Mouse (Mus musculus): ENCODE measurements at regions not wholly inside any gene's neighbourhood (a gene's known extent, or its start where the extent isn't known, plus 50 kb on each side); places are given as distances from the start of the nearest gene placed in this dataset.

DNA sequence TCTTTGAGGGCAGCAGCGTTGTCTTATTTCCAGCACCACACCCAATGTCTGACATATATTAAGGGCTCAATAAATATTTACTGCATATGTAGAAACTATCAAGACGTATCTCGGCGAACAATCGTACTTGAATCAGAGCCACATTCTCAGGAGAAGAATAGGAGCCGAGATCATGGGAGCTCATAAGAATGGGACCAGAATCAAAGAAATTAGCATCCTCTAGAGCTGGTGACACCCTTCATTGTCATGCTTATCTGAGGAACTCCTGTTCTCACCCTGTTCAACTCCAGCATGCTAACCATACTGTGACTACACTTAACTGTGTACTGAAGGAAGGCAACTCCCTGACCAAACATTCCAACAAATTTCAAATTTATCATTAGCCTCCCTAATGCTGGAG lies 72.2 kb upstream of the Etv6 start:
- TF ChIP-seq POLR2A (IDR thresholded peaks at IDR 0.05; ENCODE audit: borderline replicate concordance, insufficient read depth, low read length) (no peak), CTCF (IDR thresholded peaks at IDR 0.05; ENCODE audit: borderline replicate concordance, insufficient read depth, low read depth, low read length) (no peak)

Data from cerebellum, adult 2 months (tissue).